Mouse (Mus musculus) testis, adult 2 months (tissue): Measurements from ENCODE around the gene Slc35d1. TPM values are rescaled to one million over a fixed set of nuclear protein-coding genes. Genes with fewer than 3 reads are reported as not detected.

ENCODE experiments used
- H3K27ac ChIP-seq: fragments of 200-500 bp; 2 replicates; pipeline ENCODE4 v1.5.1; 2012; ENCODE audit warnings: low read depth, low read length; ENCODE audit not compliant: control insufficient read depth, insufficient read depth
- H3K27me3 ChIP-seq: fragments of 200-500 bp; 2 replicates; pipeline ENCODE4 v1.6.1; 2012; ENCODE audit warnings: mild to moderate bottlenecking, low read length, moderate library complexity; ENCODE audit not compliant: control insufficient read depth, insufficient read depth
- H3K36me3 ChIP-seq: fragments of 200-500 bp; 2 replicates; pipeline ENCODE4 v1.6.1; 2012; ENCODE audit warnings: mild to moderate bottlenecking, low read length; ENCODE audit not compliant: control insufficient read depth, insufficient read depth
- H3K4me1 ChIP-seq: fragments of 200-500 bp; 2 replicates; pipeline ENCODE4 v1.6.1; 2012; ENCODE audit warnings: low read length; ENCODE audit not compliant: control insufficient read depth, insufficient read depth
- H3K4me3 ChIP-seq: fragments of 200-500 bp; 2 replicates; pipeline ENCODE4 v1.5.1; 2012; ENCODE audit warnings: low read depth, mild to moderate bottlenecking, low read length, moderate library complexity, mixed read lengths; ENCODE audit not compliant: control insufficient read depth
- CTCF ChIP-seq: fragments of 200-500 bp; IDR thresholded peaks from 2 replicates; pipeline ENCODE4 v1.5.1; 2012; ENCODE audit warnings: low read depth, mild to moderate bottlenecking, inconsistent platforms, low read length, moderate library complexity; ENCODE audit not compliant: control insufficient read depth, insufficient read depth, insufficient replicate concordance
- POLR2A ChIP-seq: fragments of 200-500 bp; IDR thresholded peaks from 2 replicates; pipeline ENCODE4 v1.6.1; 2012; ENCODE audit warnings: low read depth, mild to moderate bottlenecking, inconsistent platforms, low read length, moderate library complexity; ENCODE audit not compliant: control insufficient read depth
- polyA plus RNA-seq: library from polyadenylated mRNA; depleted of rRNA; stranded (reverse); fragments of >200 nt; gene quantifications from 2 replicates; pipeline ENCODE4 v1.2.3, GENCODE M21; 2012

Gene Slc35d1
- polyA plus RNA-seq, 1 experiment = 5.5 TPM

- H3K36me3 ChIP-seq = no peaks in the 10 kb centered on the region
- no peaks in the 10 kb centered on the region for H3K27me3 ChIP-seq
- H3K4me3 ChIP-seq = no peak overlapping the region
- H3K4me1 ChIP-seq = no peaks in the 10 kb centered on the region
- TF ChIP-seq CTCF (no peak), POLR2A (no peak)
- no peak overlapping the region for H3K27ac ChIP-seq
Observed at GRCm38 (mm10) chr4:103247249-103247648, 32.3 kb upstream of the Slc35d1 start.

- H3K4me1 ChIP-seq = no peaks in the 10 kb centered on the region
- no peaks in the 10 kb centered on the region for H3K36me3 ChIP-seq
- TF ChIP-seq POLR2A (no peak), CTCF (no peak)
- no peak overlapping the region for H3K27ac ChIP-seq
- no peak overlapping the region for H3K4me3 ChIP-seq
- no peaks in the 10 kb centered on the region for H3K27me3 ChIP-seq
Observed at GRCm38 (mm10) chr4:103232156-103232555, 17.2 kb upstream of the Slc35d1 start.

- TF ChIP-seq CTCF (no peak), POLR2A (no peak)
- H3K36me3 ChIP-seq = no peaks in the 10 kb centered on the region
- no peaks in the 10 kb centered on the region for H3K4me1 ChIP-seq
- no peaks in the 10 kb centered on the region for H3K27me3 ChIP-seq
- no peak overlapping the region for H3K4me3 ChIP-seq
- no peak overlapping the region for H3K27ac ChIP-seq
Observed at GRCm38 (mm10) chr4:103222854-103223253, 7.9 kb upstream of the Slc35d1 start.

- H3K27ac ChIP-seq = no peak overlapping the region
- no peaks in the 10 kb centered on the region for H3K4me1 ChIP-seq
- TF ChIP-seq CTCF (no peak), POLR2A (no peak)
- no peaks in the 10 kb centered on the region for H3K36me3 ChIP-seq
- H3K4me3 ChIP-seq = no peak overlapping the region
- no peaks in the 10 kb centered on the region for H3K27me3 ChIP-seq
Observed at GRCm38 (mm10) chr4:103221789-103222188, 6.8 kb upstream of the Slc35d1 start.

- Histone ChIP-seq H3K27me3 (no peaks in the 10 kb centered on the region), H3K36me3 (no peaks in the 10 kb centered on the region), H3K4me3 (no peak overlapping the region), H3K27ac (no peak overlapping the region), H3K4me1 (peaks cover 2% of the 10 kb centered on the region; the same call in 1 of the 2 replicates)
- TF ChIP-seq POLR2A = no peak
- TF ChIP-seq CTCF = no peak
Observed at GRCm38 (mm10) chr4:103219011-103219410, 4.0 kb upstream of the Slc35d1 start.

GRCm38 (mm10) chr4:103216046-103216445, 1.1 kb upstream of the Slc35d1 start:
- peaks cover 8% of the 10 kb centered on the region for H3K4me1 ChIP-seq
- no peak for TF ChIP-seq CTCF
- TF ChIP-seq POLR2A = no peak
- H3K4me3 ChIP-seq = no peak overlapping the region
- no peaks in the 10 kb centered on the region for H3K27me3 ChIP-seq
- H3K36me3 ChIP-seq = no peaks in the 10 kb centered on the region; the same call in 1 of the 2 replicates
- H3K27ac ChIP-seq = no peak overlapping the region

- peak overlapping the region; percentile 94 for H3K4me3 ChIP-seq
- H3K36me3 ChIP-seq = peaks cover 2% of the 10 kb centered on the region; the same call in 1 of the 2 replicates
- TF ChIP-seq CTCF = no peak
- peak; percentile 47 for TF ChIP-seq POLR2A
- peak overlapping the region; percentile 91 for H3K27ac ChIP-seq
- no peaks in the 10 kb centered on the region for H3K27me3 ChIP-seq
- H3K4me1 ChIP-seq = peaks cover 8% of the 10 kb centered on the region
Observed at GRCm38 (mm10) chr4:103214498-103214924, 453 bp downstream of the Slc35d1 start.

GRCm38 (mm10) chr4:103213859-103214497, 986 bp downstream of the Slc35d1 start:
- peaks cover 8% of the 10 kb centered on the region for H3K4me1 ChIP-seq
- peak overlapping the region; percentile 94 for H3K4me3 ChIP-seq
- H3K27ac ChIP-seq = peak overlapping the region; percentile 91
- TF ChIP-seq POLR2A (no peak), CTCF (no peak)
- H3K36me3 ChIP-seq = peaks cover 2% of the 10 kb centered on the region; the same call in 1 of the 2 replicates
- no peaks in the 10 kb centered on the region for H3K27me3 ChIP-seq
